Mouse (Mus musculus) testis, adult 2 months (tissue): ENCODE data around the gene Defb23.

Experiments
- CTCF ChIP-seq: fragments of 200-500 bp; IDR thresholded peaks from 2 replicates; pipeline ENCODE4 v1.5.1; 2012; ENCODE audit warnings: low read depth, mild to moderate bottlenecking, inconsistent platforms, low read length, moderate library complexity; ENCODE audit not compliant: control insufficient read depth, insufficient read depth, insufficient replicate concordance
- POLR2A ChIP-seq: fragments of 200-500 bp; IDR thresholded peaks from 2 replicates; pipeline ENCODE4 v1.6.1; 2012; ENCODE audit warnings: low read depth, mild to moderate bottlenecking, inconsistent platforms, low read length, moderate library complexity; ENCODE audit not compliant: control insufficient read depth

- TF ChIP-seq POLR2A (no peak), CTCF (no peak)
Observed at GRCm38 (mm10) chr2:152498020-152498419, 33.6 kb upstream of the Defb23 start.
